Mouse (Mus musculus) ES-E14 (cell line): ENCODE data around the gene Rictor. TPM values are rescaled to one million over a fixed set of nuclear protein-coding genes. Genes with fewer than 3 reads are reported as not detected.
"Not testable (repeated sequence)": the region's sequence is repeated elsewhere in the genome, so short reads cannot be mapped to it uniquely, and the experiment has no call there.

Source experiments
- DNase-seq: peaks from one replicate; pipeline ENCODE4 v3.0.0-alpha.2; 2013; ENCODE audit warnings: low read depth, low spot score
- H3K27ac ChIP-seq: 2 replicates; pipeline ENCODE4 v1.5.1; 2012; ENCODE audit warnings: low read depth, mild to moderate bottlenecking, low read length, moderate library complexity, mixed read lengths; ENCODE audit not compliant: poor library complexity, insufficient read depth, severe bottlenecking
- H3K36me3 ChIP-seq: 2 replicates; pipeline ENCODE4 v1.6.1; 2012; ENCODE audit warnings: mild to moderate bottlenecking, low read length, moderate library complexity, mixed read lengths; ENCODE audit not compliant: control insufficient read depth, poor library complexity, insufficient read depth, severe bottlenecking
- H3K4me1 ChIP-seq, 2 experiments: fragments of 150-350 bp in 1 of 2; sonication (generic) in 1 of 2; 2 replicates each; pipeline ENCODE4 v1.6.1; 2012; ENCODE audit warnings: low read length in 2 of 2, mild to moderate bottlenecking in 1 of 2, mixed read lengths in 1 of 2; ENCODE audit not compliant: control insufficient read depth in 2 of 2, insufficient read depth in 2 of 2, poor library complexity in 1 of 2
- H3K4me3 ChIP-seq, 2 experiments: fragments of 150-350 bp in 1 of 2; sonication (generic) in 1 of 2; 2 replicates each; pipeline ENCODE4 v1.5.1; 2012; ENCODE audit warnings: low read length in 2 of 2, low read depth in 1 of 2, mild to moderate bottlenecking in 1 of 2, mixed read lengths in 1 of 2; ENCODE audit not compliant: insufficient read depth in 1 of 2, poor library complexity in 1 of 2, severe bottlenecking in 1 of 2
- H3K9ac ChIP-seq: 2 replicates; pipeline ENCODE4 v1.6.1; 2012; ENCODE audit warnings: low read depth, mild to moderate bottlenecking, low read length, mixed read lengths; ENCODE audit not compliant: poor library complexity, insufficient read depth, severe bottlenecking
- H3K9me3 ChIP-seq: fragments of 150-350 bp; sonication (generic); 2 replicates; pipeline ENCODE4 v1.6.1; 2012; ENCODE audit warnings: low read depth, mild to moderate bottlenecking, low read length; ENCODE audit not compliant: control insufficient read depth, insufficient read depth
- CHD2 ChIP-seq: IDR thresholded peaks from 2 replicates; pipeline ENCODE4 v1.6.1; 2014; ENCODE audit warnings: mild to moderate bottlenecking, low read depth, low read length, inconsistent platforms
- HCFC1 ChIP-seq: IDR thresholded peaks from 2 replicates; pipeline ENCODE4 v1.6.1; 2012; ENCODE audit warnings: low read length, inconsistent platforms, borderline replicate concordance; ENCODE audit not compliant: insufficient read depth
- MAFK ChIP-seq: IDR thresholded peaks from 2 replicates; pipeline ENCODE4 v1.6.1; 2014; ENCODE audit warnings: mild to moderate bottlenecking, low read depth, low read length, inconsistent platforms; ENCODE audit not compliant: insufficient read depth
- ZC3H11A ChIP-seq: IDR thresholded peaks from 2 replicates; pipeline ENCODE4 v1.6.1; 2012; ENCODE audit warnings: low read depth, mild to moderate bottlenecking, inconsistent platforms, low read length, borderline replicate concordance
- ZNF384 ChIP-seq: IDR thresholded peaks from 2 replicates; pipeline ENCODE4 v1.6.1; 2012; ENCODE audit warnings: low read depth, low read length, inconsistent platforms
- in situ Hi-C, 2 experiments: fragments of 600-800 bp; cut with MboI; formaldehyde crosslinking; loops; one replicate each; pipeline ENCODE4 v1.15.1; 2025; ENCODE audit warnings: low sequenced_read_pairs in 2 of 2, inconsistent platforms in 1 of 2; ENCODE audit not compliant: unreplicated experiment in 2 of 2
- total RNA-seq: library from RNA; depleted of rRNA; stranded (reverse); fragments of 300-350 nt; gene quantifications from 2 replicates; pipeline ENCODE4 v1.2.3, GENCODE M21; 2012

Rictor gene
- total RNA-seq, 1 experiment: 29.5 TPM

GRCm38 (mm10) chr15:6790011-6790410, 81.8 kb downstream of the Rictor start:
- Histone ChIP-seq H3K4me1 (no peaks in the 10 kb centered on the region), H3K4me3 (no peak overlapping the region), H3K36me3 (peaks cover 50% of the 10 kb centered on the region), H3K27ac (no peak overlapping the region), H3K9me3 (no peaks in the 10 kb centered on the region), H3K9ac (no peak overlapping the region)
- TF ChIP-seq CHD2: no peak
- TF ChIP-seq HCFC1: no peak
- no peak for TF ChIP-seq MAFK
- no peak for TF ChIP-seq ZC3H11A
- no peak for TF ChIP-seq ZNF384
- in situ Hi-C loops: no loop called here
- no peak for DNase-seq

- TF ChIP-seq ZC3H11A (no peak), ZNF384 (no peak), HCFC1 (no peak), MAFK (no peak), CHD2 (no peak)
- no peak overlapping the region for H3K4me3 ChIP-seq
- H3K9ac ChIP-seq: no peak overlapping the region
- in situ Hi-C loops: no loop called here
- peaks cover 49% of the 10 kb centered on the region for H3K36me3 ChIP-seq
- H3K9me3 ChIP-seq: no peaks in the 10 kb centered on the region
- DNase-seq: no peak
- H3K4me1 ChIP-seq: no peaks in the 10 kb centered on the region
- H3K27ac ChIP-seq: no peak overlapping the region
These were observed 83.5 kb downstream of the Rictor start for GRCm38 (mm10) chr15:6791648-6792047.

- H3K9ac ChIP-seq: no peak overlapping the region
- no peaks in the 10 kb centered on the region for H3K9me3 ChIP-seq
- DNase-seq: no peak
- no peak overlapping the region for H3K4me3 ChIP-seq
- H3K27ac ChIP-seq: no peak overlapping the region
- H3K4me1 ChIP-seq: no peaks in the 10 kb centered on the region
- H3K36me3 ChIP-seq: peaks cover 45% of the 10 kb centered on the region
- TF ChIP-seq MAFK (no peak), CHD2 (no peak), ZNF384 (no peak), HCFC1 (no peak)
- in situ Hi-C loops: no loop called here
These were observed 84.7 kb downstream of the Rictor start for GRCm38 (mm10) chr15:6792846-6793245.

- H3K9me3 ChIP-seq, H3K4me3 ChIP-seq, DNase-seq, in situ Hi-C loops, H3K9ac ChIP-seq, H3K4me1 ChIP-seq, H3K27ac ChIP-seq: not testable (repeated sequence)
- H3K36me3 ChIP-seq: peaks cover 13% of the 10 kb centered on the region
These were observed 93.0 kb downstream of the Rictor start for GRCm38 (mm10) chr15:6801212-6801611.

DNA sequence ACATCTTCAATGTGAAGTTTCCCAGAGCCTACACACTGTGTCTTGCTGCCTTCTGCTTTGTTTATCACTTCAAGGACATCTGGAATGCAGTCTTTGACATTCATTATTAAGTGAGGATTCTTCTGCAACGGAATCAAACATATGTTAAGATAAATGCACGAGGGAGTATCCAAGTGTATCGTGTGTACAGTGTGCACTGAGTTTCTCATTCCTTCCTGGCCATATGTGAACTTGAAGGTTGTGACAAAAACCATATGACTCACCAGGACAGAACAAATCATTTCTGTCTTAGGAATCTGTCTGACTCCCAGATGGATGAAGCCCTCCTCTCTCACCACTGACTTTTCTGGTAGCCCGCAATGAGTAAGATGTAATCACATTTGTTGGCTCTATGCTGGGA, 107.6 kb downstream of the Rictor start:
- Histone ChIP-seq H3K27ac (no peak overlapping the region), H3K9ac (no peak overlapping the region), H3K4me1 (no peaks in the 10 kb centered on the region), H3K4me3 (no peak overlapping the region), H3K36me3 (no peaks in the 10 kb centered on the region), H3K9me3 (peaks cover 2% of the 10 kb centered on the region; the same call in 1 of the 2 replicates)
- DNase-seq: no peak
- in situ Hi-C loops: no loop called here
- TF ChIP-seq ZC3H11A: no peak
- TF ChIP-seq CHD2: no peak
- TF ChIP-seq ZNF384: no peak
